Mouse (Mus musculus) erythroblast, adult 5-6 weeks (primary cell): ENCODE data around the gene Tgfbr1. TPM values are rescaled to one million over a fixed set of nuclear protein-coding genes. Genes with fewer than 3 reads are reported as not detected.

Experiments
- ATAC-seq: replicated peaks from 2 replicates; pipeline ENCODE4 v1.8.0; 2016; ENCODE audit warnings: moderate number of reproducible peaks, mild to moderate bottlenecking, moderate TSS enrichment, inconsistent platforms; ENCODE audit not compliant: poor library complexity, low FRiP score, severe bottlenecking
- total RNA-seq, 2 experiments: library from RNA; stranded (forward) in 1 of 2; stranded (reverse) in 1 of 2; fragments of 150-400 nt in 1 of 2; fragments of 200-764, 138-1000 nt in 1 of 2; gene quantifications; 2 replicates each; pipeline versions ENCODE4 v1.2.3 to v1.2.4; 2015 to 2017; ENCODE audit warnings: low replicate concordance in 2 of 2

Gene Tgfbr1
- total RNA-seq (2015; ENCODE audit: low replicate concordance): 5.0 and 6.3 TPM in 2 replicates
- 7.8 and 8.1 TPM in 2 replicates for total RNA-seq (2017; ENCODE audit: low replicate concordance)

DNA sequence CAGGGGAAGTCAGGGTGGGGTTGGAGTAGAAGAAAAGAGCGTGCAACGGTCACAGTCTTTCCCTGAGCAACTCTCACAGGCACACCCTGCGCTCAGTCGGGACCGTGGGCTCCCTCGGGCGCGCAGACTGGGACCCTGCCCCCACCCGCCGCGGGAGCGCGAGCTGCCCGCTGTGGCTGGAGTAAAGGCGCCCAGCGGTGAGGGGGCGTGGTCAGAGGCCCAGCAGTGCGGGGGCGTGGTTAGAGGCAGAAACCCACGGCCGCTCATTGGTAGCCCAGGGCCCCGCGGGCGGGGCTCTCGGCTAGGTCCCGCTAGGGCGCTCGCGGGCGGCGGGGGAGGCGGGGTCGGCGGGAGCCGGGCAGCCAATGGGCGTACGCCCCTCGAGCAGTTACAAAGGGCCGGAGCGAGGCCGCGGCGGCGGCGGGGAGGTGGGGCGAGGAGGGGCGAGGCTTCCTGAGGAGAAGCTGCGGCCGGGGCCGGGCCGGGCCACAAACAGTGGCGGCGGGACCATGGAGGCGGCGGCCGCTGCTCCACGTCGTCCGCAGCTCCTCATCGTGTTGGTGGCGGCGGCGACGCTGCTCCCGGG, at the start of gene Tgfbr1:
TSS of gene Tgfbr1 (plus strand) at position 420 of the 586 bp plus-strand sequence.
- peak; percentile 96 for ATAC-seq

- ATAC-seq: no peak
These were observed 49.6 kb upstream of the Tgfbr1 start for GRCm38 (mm10) chr4:47303340-47303998.

GRCm38 (mm10) chr4:47309886-47310625, 43.0 kb upstream of the Tgfbr1 start:
- ATAC-seq: no peak

- peak; percentile 73 for ATAC-seq
These were observed 42.2 kb upstream of the Tgfbr1 start for GRCm38 (mm10) chr4:47310812-47311211.

DNA sequence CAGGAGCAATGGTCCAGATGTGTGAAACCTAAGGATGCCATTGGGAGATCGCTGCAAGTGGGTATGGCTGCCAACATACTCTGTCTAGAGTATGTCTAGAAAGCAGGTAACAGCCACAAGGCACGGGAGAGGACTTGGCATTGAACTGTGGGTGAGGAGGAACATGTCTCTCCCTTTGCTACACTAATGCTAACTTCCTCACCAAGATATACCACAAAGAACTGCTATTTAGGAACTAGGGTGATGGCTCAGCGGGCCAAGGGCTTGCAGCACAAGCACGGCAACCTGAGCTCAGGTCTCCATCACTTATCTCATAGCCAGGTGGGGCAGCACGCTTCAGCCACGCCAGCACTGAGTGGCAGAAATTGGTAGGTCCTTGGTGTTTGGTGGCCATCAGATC, 41.6 kb upstream of the Tgfbr1 start:
- ATAC-seq: no peak

- no peak for ATAC-seq
These were observed 41.1 kb upstream of the Tgfbr1 start for GRCm38 (mm10) chr4:47311929-47312328.

GRCm38 (mm10) chr4:47312676-47313075, 40.3 kb upstream of the Tgfbr1 start:
- no peak for ATAC-seq

DNA sequence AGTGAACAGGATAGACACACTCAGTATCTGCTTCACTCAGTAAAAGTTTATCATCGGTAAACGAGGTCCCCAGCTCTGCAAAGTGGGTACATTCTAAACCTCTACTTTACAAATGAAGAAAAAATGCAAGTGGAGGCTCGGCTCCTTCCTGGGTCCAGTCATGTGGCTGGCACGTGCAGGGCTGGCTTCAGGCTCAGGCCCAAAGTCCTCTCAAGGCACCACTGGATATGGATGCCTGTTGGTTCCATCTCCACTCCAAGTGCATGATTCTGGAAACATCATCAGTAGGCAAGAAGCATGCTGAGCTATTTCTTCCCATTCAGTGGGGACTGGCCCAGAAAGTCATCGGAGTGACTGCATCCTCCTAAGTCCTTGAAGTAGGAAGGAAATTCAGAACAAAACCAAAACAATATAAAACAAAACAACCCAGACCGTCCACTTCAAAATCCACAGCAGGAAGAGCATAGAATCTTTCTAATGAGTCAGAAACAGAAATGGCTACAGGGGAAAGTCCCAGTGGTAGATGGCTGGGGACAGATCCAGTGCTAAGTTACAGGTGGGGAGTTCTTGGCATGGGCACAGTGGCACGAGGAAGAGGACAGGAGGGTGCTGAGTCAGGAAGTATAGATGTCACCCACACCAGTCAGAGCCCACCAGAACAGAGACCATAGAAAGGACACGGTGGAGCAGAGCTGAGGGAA, 39.2 kb upstream of the Tgfbr1 start:
- no peak for ATAC-seq

DNA sequence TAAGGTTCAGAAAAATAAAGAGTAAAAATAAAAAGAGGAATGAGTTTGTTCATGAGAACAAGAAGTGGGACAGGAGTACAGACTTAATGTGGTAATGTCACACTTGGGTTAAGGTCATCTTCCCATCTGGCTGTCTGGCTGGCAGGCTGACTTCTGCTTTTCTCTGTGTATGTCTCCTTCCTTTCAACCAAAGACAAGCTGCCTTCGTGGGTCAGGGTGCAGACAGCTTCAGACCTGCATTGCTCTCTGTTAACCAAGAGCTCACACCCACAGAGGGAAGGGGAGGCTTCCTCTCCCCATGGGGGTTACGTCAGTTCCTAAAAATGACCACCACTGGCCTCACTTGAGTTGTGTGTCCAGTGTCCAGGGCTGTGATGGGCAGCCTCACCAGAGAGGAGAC, 37.6 kb upstream of the Tgfbr1 start:
- no peak for ATAC-seq

DNA sequence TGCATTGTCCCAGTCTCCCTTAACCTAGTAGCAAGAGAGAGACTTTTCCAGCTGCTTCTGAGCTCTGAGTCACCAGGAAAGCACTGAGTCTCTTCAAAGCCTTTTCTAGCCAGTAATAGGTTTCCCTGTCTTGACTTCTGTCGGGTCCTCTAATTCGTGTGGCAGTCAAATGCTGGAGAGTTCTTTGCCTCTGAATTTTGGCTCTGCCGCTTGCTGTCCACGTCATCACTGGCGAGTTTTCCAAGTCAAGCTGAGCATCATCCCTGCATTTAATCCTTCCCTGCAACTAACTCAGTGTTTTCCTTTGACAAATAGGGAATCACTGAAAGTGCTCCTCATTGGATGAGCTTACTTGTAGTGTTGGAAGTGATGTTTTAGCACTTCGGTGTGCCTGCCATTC, 36.6 kb upstream of the Tgfbr1 start:
- no peak for ATAC-seq

DNA sequence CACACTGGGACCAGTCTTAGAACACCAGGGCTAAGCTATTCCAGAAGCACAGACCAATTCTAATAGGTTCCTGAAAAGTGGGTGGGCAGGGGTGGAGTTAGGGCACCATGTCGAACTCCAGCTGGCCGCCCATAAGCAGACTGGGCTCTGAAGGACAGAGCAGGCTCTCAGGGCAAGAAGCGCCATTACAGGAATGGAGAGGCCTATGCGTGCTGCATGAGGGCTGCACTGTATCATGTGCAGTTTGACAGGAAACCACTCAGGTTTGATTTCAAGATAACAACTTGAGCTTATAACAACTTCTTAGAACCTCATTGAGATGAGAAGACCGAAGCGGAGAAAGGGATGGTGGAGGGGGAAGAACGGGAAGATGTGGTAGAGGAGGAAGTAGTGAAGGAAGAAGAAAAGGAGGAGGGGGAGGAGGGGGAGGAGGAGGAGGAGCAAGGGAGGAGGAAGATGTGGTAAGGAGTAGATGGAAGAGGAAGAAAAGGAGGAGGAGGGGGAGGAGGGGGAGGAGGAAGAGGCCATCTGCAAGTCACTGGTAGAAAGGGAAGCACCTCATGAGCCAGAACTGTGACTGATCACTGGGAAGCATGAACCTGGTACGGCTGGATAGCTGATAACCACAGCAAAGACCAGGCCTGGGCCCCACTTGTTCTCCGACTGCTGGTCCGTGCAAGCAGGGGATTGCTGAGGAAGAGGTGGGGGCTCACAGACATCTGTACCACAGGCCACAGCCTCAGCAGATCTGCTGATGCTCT, 33.3 kb upstream of the Tgfbr1 start:
- ATAC-seq: no peak

GRCm38 (mm10) chr4:47322315-47322714, 30.7 kb upstream of the Tgfbr1 start:
- no peak for ATAC-seq

DNA sequence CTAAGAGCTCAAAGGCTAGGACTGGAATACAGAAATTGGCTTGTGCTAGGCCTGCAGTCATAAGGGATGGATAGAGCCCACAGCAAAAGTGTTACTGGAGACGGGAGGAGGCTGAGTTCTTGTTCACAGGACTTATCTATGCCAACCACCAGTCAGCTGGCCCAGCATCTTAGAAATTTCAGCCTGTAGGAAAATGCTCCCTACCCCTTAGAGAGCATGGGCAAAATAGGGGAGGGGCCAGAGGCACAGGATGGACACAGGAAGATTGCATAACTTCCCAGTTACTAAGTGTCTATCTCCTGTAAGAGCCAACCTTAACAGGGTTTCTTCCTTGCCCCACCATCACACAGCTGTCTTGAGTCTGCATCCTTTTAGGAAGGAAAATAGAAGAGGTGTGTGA, 28.8 kb upstream of the Tgfbr1 start:
- ATAC-seq: peak; percentile 50; the same call in 1 of the 2 replicates

DNA sequence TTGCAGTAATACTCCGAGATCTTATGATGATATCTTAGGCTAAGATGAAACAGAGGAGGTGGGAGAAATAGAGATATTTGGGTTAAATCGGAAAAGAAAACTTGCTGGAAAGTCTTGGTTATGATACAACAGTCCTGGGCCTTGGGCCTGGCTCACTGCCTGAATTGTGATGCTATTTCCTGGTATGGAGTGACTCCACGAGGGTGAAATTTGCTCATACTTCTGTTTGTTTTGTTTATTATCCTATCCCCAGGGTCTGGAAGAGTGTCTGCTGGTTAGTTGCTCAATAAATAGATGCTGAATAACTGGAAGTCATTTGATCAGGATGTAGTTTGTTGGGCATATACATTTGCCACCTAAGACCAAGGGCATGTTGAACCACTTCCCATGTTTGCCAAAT, 25.2 kb upstream of the Tgfbr1 start:
- no peak for ATAC-seq

DNA sequence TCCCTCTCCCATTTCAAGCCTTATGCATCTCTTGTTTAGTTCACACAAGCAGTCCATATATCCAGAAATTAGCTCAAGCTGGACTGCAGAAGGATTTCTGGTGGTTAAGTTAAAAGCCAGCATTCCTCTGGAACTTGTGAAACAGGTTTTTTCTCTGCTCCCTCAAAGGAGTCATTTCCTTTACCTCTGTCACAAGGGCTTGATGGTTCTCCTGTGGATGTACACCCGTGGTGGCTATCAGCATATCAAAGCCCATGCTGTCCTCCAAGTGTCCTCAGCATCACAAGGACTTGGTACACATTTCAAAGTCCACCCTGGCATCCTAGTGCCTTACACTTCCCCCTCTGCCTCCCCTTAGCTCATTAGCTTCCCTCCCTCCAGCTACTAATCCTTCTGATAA, 23.7 kb upstream of the Tgfbr1 start:
- ATAC-seq: no peak

GRCm38 (mm10) chr4:47330378-47331052, 22.5 kb upstream of the Tgfbr1 start:
- no peak for ATAC-seq

- ATAC-seq: no peak
These were observed 20.1 kb upstream of the Tgfbr1 start for GRCm38 (mm10) chr4:47332812-47333343.

DNA sequence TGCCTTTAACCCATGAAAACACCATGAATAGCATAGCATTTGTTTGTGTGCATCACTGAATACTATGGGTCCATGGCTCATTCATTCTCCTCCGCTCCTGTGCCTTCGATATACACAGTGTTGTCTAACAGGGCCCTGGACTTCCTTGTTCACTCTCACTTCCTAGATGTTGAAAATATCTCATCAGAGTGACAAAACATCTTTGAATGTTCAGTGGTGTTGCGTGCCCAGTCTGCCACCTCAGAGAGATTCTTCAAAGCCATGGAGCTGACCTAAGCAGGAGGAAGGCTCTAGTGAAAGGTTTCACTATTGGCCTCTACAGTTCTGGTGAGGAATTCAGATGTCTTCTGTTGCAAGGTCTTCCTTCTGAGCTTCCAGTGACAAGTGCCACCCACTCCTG, 19.5 kb upstream of the Tgfbr1 start:
- no peak for ATAC-seq
